15 mouse cellular contexts compared by ENCODE assay signal in the genomic region with DNA sequence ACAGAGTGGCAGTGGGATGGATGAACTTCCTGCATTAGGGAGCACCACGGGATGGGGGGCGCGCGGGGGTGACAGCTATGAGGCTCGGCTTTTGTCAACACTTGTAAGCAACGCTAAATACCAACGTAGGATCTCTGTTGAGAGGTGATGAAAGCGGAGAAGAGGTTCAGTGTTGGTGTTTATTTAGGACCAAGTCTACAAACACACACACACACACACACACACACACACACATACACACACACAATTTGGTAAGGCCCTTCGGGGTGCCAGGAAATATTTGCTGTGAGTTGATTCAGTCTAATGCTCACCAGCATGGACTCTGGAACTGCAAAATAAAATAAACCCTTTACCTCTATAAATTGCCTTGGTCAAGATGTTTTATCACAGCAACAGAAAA.
"Had no signal": no experiment of that assay in that cellular context is flagged by ENCODE, and none has a peak within 500 bp of the region (broad histone marks: within the 10 kb centered on the region; RNA-seq: fewer than 3 reads in every experiment).

No protein-coding gene starts in this region.

- H3K9me3 ChIP-seq: neural tube, embryonic 15.5 days; stomach, embryonic 15.5 days had no signal

- H3K4me1 ChIP-seq: stomach, embryonic 15.5 days had no signal

- DNase-seq: retina, postnatal 1 day; right cerebral cortex, adult 18-20 months; right cerebral cortex, postnatal 14 days; right cerebral cortex, postnatal 25 days; right cerebral cortex, postnatal 4 days; spleen, adult 18-20 months; thymus, adult 18-20 months; thymus, adult 2 months; thymus, postnatal 14 days; thymus, postnatal 25 days; thymus, postnatal 36 days; thymus, postnatal 4 days had no signal

- H3K27ac ChIP-seq: neural tube, embryonic 15.5 days; stomach, embryonic 15.5 days; stomach, postnatal 0 days had no signal

- H3K36me3 ChIP-seq: neural tube, embryonic 15.5 days; stomach, embryonic 15.5 days had no signal

- H3K27me3 ChIP-seq: neural tube, embryonic 15.5 days; stomach, embryonic 15.5 days had no signal

- H3K9ac ChIP-seq: neural tube, embryonic 15.5 days; stomach, embryonic 15.5 days had no signal

- H3K4me3 ChIP-seq: neural tube, embryonic 15.5 days; stomach, embryonic 15.5 days had no signal

- H3K4me2 ChIP-seq: neural tube, embryonic 15.5 days; stomach, embryonic 15.5 days had no signal
